Mouse (Mus musculus) right cerebral cortex, postnatal 36 days (tissue): ENCODE data around the gene Tor4a.

Source experiments
- DNase-seq, 2 experiments: peaks; one replicate each; pipeline ENCODE4 v3.0.0; 2022; ENCODE audit warnings: low spot score in 2 of 2, mixed read lengths in 1 of 2

The Tor4a gene

DNA sequence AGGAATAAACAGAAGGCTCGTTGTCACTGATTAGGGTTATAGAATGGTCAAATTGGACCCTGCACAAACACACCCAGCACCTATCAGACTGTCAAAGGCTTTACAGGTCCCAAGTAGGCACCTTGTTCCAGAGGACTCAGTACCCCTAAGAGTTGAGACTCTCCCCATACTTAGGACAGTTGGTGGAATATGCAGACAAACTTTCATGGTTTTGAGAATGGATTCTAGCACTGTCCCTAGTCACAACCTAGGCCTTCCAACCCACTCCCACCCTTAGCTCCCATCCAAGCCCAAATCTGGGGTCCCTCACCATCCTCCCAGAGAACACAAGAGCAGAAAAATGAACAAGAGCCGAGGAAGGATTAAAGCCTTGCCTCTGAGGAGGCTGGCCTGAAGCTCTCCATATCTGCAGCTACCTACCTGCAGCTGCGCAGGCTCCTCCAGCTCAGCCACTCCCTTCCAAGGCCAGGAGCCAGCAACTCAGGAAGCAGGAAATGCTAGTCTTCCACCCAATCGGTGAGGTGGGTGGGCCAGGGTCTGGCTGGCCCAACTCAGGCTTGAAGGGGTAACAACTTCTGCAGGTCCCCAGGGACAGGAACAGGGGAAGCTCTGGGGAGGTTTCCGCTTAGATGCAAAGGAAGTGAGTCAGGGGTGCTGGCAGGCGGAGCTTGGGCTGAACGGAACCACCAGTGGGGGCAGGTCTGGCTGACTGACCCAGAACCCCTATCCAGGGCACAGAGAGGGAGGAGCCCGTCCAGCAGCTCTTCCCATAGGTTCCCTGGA, at the start of gene Tor4a:
Gene Tor4a (minus strand): TSS at position 715 of the 783 bp plus-strand sequence.
- DNase-seq = no peak

DNA sequence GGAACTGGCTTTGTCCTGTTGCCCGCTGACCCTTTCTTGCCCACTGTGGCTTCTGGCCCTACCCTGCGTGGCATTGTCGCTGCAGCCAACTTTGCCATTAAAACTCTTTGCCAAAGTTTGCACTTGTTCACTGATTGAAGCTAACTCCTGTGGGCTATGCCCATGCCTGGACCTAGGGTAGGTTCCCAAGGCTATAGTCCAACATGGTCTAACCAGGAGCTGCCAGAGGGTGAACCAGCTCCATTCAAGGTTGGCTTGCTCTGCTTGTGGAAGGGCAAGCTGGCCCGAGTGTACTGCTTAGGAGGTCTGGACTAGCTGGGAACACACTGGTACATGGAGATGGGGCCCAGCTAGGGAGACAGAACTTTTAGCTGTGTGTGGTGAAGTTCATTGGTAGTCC, 47.5 kb upstream of the Tor4a start:
- no peak for DNase-seq

DNA sequence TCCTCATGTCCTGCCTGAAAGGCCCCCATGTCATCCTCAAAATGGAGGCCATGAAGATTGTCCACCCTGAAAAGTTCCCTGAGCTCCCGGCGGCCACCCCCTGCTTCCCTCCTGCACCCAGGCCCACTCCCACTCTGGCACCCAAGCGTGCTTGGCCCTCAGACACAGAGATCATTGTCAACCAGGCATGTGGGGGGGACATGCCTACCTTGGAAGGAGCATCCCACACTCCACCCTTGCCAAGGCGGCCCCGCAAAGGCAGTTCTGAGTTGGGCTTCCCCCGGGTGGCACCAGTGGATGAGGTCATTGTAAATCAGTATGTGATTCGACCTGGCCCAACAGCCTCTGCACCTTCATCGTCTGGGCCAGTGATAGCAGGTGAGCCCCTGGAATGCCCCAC, 46.7 kb upstream of the Tor4a start:
- no peak for DNase-seq

DNA sequence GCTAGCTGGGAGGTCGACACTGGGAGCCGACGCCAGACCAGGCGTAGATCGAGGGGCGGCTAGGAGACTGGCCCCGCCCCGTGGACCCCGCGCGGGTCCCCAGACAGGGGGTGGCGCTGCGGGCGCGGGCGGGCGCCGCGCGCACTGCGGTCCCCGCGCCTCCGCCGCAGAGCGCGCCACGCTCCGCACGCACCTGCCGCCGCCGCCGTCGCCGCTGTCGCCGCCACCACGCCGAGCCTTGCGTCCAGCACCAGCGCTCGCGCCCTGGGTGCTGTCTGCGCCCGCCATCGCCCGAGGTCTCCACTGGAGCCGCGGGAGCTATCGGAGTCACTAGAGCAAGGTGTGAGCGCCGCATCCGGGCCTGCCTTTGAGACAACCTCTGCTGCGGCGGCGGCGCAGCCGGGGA, 45.4 kb upstream of the Tor4a start, which contains the start of the genes Rnf208 and Cysrt1:
Gene Rnf208 (plus strand): TSS at position 155 of the 406 bp plus-strand sequence.
Gene Cysrt1 (minus strand): TSS at position 352 of the 406 bp plus-strand sequence.
- no peak for DNase-seq

DNA sequence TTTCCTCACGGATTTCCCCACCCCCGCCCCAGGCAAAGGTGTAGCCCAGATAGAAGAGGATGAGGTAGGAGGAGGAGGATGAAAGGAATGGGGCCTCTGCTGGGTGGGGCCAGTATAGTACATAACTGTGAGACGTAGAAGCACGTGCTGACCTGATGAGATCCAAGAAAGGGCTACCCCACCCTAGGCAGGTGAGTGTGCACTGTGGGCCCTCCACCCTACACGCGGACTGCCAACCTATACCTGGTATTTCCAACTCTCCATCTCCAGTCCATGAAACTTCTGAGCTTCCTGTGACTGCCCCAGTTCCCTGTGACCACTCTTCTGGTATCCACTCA, 44.7 kb upstream of the Tor4a start:
- DNase-seq = no peak

DNA sequence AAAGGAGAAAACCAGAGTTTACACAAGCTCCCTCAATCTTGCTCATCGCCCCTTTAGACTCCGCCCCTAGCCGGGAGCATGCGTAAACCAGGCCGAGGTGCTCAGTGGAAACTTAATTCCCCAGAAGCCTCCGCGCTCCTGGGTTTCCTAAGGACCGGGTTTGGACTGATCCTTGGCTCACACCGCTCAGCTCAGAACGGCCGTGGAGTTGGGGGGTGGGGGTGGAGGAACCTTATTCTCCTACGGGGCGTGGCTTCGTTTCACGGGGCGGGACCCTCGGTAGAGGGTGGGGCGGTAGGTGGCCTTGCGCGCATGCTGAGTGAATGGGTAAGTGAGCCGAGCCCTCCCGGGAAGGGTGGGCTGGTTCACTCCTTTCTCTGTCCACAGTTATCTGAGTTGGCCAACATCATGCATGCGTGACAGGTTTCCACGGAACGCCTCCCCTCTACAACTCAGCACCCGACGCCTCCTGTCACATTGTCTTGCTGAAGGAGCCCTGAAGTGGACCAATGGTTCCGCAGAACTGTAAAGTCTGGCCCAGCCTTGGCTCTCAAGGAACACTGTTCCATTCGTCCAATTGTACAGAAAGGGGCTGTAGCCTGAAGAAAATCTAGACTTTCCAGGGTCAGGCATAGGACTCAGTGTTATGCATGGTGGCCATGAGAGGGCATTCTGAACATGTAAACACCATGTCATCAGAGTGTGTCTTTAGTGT, 44.2 kb upstream of the Tor4a start:
- DNase-seq = peak; percentile 61 to 73

DNA sequence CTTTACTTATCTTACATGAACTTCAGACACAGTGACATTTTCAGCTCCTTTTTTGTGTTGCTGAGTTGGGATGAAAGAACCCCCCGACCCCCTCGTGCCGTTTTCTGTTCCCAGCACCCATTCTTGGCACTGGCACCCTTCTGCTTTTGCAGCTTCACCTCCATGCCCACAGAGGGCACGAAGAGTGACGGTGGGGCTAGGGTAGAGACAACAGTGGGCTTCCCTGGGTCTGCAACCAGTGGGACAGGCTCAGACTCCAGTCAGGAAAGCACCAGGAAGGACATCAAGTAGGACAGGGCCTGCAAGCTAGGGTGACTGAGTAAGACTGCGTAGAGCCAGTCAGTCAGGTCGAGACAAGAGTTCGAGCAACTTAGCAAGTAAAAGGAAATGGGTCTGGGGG, 43.6 kb upstream of the Tor4a start:
- no peak for DNase-seq

DNA sequence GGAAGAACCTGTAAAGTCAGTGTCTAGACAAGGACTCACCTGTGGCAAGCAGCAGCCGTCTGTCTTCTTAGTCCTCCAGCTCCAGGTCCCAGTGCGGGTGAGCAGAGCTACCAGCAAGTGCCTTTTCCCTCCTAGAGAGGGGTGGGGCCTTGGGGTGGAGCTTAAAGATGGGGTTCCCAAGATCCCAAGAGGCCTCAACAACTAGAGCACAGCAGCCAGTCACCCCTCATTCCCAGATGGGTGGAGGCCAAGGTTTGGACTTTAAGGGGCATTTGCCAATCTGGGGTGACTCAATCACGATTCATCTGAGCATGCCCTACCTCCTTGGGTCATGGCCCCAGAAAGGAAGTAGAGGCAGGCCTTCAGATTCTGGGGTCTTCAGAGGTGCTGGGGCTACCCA, 43.1 kb upstream of the Tor4a start:
- DNase-seq = no peak

DNA sequence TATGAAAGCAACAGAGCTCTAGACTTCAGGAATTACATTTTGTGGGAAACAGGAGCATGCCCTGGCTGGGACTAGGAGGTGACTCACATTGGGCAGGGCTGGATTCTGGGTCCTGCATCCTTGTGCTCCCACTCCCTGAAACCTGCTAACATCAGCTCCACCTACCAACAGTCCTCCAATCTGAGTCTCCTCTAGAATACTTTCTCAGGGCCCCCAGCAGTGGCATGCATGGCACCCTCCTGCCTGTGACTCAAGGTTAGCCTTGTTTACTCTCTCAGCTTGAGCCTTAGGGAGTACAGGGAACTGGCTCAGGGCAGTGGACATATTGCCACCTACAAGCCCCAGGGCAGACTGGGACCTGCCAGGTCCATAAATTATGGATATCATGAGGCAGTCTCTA, 41.4 kb upstream of the Tor4a start:
- DNase-seq = no peak

DNA sequence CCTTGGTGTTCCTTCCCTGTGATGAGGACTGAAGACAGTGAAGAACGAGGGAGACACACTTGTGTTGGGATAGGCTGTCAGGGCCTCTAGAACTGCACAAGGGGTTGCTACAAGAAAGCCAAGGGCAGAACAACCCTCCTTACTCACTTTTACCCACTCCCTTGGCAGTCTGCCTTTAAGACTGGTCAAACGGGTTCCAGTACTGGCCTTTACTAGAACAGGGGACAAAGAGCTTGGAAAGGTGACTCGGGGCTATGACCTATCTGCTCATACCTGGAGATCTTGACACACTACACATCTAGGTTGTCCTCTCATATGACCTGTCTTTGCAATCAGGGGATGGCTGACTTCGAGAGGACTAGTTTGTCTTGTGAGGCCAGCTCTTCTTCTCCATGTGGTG, 40.8 kb upstream of the Tor4a start:
- DNase-seq = no peak

DNA sequence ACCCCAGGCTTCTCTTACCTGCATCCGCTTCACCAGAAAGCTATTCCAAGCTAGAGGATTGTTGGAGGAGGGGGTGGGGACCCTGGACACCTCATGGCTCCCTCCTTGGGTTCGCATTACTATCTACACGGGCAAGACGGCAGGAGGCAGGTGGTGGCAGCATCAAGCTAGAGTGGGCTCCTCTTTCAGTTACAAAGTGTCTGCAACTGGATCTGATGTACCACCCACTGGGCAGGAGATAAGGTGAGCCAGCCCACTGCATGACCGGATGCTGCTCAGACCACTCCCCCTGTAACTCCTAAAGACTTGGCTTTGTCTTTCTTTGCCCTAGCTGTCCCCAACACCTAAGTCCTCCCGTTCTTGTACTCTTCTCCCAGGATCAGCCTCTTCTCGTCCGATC, 39.9 kb upstream of the Tor4a start, which contains the start of gene Rnf224:
Gene Rnf224 (minus strand): TSS at position 174 of the 400 bp plus-strand sequence.
- no peak for DNase-seq

DNA sequence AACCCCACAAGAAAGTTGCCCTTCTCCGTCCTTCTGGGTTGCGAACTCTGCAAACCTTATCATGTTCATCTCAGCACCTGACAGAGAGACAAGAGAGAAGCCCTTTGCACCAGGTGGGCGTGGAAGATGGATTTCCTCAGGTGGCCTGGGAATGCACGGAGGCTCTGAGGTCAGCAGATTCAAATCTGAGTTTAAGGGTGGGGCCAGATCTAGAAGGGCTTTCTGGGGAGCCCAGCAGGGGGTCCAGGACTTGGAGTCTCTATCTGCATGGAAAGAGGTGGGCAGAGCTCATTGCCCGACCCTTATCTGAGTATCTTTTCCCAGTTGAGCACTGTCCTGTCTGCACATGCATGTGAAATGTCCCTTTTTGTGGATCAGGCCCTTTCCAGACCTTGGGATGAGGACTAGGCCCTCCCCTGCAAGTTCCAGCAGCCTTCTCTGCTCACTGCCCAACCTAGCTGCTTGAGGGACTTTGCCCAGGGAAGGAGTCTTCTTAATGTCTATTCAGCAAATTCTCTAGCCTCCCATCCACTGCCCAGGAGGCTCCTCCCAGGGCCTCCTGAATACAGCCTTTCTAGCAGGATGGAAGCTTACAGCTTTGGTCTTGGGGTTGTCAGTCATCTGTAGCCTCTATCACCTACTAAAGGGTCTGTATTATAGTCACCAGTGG, 38.0 kb upstream of the Tor4a start:
- no peak for DNase-seq

DNA sequence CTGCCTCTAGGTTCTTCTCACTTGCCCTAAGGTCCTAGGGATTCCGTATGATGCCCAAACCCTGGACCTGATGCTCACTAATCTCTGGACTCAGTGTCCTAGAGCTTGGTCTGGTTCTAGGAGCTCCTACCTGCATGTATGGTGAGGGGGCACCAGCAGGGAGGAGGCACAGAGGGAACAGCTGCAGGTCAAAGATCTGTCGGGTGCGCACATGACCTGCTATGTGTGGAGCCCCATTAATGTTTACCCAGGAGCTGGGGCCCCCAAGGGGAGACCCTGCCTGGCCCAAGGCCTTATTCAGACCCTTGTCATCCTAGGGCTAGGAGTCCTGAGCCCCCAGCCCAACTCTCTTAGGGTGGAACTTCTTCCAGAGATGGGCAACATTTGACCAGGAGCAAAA, 37.4 kb upstream of the Tor4a start, which contains the start of gene Slc34a3:
Gene Slc34a3 (minus strand): TSS at position 315 of the 400 bp plus-strand sequence.
- no peak for DNase-seq

DNA sequence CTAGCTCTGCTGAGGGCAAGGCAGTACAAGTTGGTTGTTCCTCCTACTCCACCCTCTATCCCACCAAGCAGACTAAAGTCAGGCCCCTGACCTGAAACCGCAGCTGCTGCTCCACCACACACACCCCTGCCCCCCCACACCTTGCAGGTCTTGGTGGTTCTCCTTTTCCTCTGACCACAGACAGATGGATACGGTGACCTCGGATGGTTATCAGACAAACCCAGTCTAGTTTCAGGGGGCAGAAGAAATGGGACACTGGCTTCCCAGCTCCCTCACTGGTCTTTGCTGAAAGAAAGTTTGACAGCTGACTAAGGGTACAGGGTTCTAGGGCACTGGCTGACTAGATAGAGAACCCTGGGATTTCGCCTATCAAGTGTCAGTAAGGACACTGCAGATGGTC, 36.7 kb upstream of the Tor4a start:
- DNase-seq = no peak

DNA sequence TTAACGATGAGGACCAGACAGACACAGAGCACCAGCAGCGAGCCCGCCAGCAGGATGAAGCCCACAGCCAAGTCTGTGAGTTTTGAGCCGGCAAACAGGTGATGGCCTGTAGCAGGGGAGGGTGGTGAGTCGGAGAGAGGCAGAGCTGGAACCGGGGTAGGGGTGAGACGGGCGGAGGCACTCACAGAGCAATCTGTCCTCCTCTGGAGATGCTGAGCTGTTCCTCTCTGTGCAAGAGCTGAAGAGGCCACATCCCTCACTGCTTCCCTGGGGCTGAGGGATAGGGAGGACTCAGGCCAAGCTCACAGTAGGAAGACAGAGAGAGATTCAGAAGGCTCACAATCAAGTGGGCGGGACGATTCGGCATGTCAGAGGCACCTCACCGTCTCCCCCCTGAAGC, 34.4 kb upstream of the Tor4a start:
- DNase-seq = no peak

DNA sequence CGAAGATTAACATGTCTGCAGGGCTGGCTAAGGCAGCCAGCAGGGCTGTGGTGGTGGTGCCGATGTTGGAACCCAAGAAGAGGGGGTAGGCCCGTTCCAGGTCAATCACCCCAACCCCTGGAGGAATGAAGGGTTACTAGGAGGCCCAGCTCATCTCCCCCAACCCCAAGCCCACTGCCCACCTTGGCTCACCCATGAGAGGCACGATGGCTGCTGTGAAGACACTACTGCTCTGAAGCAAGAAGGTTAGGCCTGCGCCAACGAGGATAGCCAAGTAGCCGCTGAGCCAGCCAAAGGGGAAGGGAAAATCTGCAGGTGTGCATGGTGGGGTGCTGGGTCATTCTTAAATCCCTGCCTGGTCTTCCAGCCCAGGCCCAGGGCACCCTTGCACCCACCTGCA, 33.9 kb upstream of the Tor4a start:
- DNase-seq = no peak

DNA sequence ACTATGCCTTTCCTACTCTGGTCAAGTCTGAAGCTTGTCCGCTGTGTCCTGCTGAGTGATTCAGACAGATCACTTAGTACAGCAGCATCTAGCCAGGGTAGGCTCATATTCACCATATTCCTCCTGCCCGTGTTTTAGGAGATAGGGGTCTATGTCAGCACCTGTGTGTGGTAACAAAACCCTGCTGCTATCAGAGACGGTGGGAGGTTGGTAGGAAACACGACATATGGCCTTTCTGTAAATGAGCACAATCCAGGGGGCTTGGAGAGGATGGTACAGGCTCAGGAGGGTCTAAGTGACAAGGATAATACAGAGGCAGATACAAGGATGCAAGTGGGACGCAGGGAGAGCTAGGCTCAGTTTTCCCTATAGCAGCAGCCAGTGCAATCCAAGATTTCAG, 32.9 kb upstream of the Tor4a start:
- DNase-seq = no peak

DNA sequence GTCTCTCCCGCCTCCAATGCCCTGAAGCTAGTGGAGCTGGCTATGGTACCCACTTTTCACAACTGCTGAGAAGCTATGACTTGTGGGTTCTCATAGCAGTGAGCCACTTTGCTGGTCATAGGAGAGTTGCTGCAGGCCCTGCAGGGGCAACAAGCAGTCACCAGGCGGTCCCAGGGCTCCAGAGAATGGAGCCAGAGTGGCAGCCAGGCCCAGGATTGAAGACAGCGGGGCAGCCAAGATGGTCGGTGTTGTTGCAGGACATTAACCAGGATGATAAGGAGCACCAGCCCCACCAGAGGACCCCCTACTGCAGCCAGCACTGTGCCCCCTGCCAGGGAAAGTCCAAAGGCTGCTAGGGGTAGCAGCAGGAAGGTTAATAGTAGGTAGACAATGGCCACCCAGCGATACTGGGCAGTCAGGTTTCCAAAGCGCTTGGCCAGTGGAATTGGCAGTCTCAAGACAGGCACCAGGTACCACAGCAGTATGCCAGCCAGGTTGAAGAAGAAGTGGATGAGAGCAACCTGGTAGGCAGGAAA, 32.4 kb upstream of the Tor4a start:
- no peak for DNase-seq

DNA sequence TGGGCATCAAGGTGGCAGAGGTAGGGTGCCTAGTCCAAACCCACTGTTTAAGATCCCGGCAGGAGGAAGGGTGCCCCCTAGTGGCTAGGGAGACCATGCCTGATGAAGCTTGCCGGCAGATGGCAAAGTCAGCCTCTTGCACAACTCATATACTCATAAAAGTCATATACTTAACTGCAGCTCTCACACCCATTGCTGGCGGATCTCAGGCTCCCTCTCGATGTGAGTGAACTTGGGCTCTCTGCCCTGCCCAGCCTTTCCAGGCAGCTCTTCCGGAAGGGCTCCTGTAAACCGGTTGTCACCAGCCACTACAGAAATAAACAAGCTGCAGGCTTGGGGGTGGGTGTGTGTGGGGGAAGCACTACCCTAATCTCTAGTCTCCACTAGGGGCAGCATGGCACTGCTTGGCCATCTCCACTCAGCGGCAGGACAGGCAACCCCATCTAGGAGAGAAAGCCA, 31.8 kb upstream of the Tor4a start:
- peak; percentile 77 to 79 for DNase-seq

DNA sequence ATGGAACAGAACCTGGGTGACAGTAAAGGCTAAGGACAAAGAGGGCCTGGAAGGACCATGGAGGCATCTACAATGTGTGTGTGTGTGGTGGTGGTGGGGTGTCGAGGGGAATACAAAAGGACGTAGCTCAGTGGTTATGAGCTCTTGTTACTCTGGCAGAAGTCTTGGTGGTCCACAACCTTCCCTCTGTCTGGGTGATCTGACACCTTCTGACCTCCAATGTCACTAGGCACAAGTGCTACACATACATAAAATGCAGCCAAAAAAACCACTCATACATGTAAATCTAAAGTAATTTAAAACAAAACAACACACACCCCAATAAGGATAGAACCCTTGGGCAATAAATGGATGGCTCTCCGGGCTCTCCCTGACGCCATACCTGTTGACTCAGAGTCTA, 30.7 kb upstream of the Tor4a start:
- no peak for DNase-seq

DNA sequence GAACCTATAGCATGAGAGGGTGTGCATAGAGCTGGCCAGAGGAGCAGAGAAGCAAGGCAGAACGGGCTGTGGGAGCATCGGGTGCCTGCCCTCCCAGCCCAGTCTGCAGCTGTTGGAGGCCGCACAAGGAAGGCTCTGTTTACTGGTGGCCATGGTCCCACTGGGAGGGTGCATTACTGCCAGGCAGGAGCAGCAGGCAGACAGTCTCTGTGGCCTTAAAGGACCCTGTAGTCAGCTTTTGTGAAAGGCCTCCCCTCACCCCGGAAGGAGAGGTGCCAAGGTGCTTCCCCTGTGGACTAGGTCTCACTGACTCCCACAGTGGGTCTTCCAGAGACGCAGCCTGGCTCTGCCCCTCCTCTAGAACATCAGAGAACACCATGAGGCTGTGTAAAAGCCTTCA, 30.2 kb upstream of the Tor4a start:
- peak in 1 of 2 experiments; percentile 43 for DNase-seq

DNA sequence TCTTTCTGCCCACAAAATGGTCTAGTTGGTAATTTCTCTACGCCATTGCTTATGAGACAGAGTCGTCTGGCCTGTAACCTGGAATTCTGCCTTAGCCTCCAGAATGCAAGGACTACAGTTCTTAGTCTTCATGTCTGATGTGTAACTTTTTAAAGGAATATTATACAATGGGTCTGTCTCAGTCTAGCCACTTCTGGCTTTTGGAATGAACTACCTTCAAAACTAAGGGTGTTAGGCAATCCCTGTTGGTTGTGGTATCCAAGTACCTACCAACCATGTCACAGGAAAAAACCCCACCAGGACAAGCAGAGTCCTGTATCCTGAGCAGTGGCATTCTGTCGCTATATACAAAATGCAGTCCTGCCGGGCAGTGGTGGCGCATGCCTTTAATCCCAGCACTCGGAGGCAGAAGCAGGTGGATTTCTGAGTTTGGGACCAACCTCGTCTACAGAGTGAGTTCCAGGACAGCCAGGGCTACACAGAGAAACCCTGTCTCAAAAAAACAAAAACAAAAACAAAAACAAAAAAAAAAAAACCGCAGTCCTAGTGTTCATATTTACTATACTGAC, 29.2 kb upstream of the Tor4a start:
- DNase-seq = no peak
